Mouse (Mus musculus) megakaryocyte, embryonic 14.5 days (primary cell): ENCODE data around the gene Srgap2.

Source experiments
- FLI1 ChIP-seq: IDR thresholded peaks from 2 replicates; pipeline ENCODE4 v1.6.1; 2012; ENCODE audit warnings: low read length, inconsistent platforms, mixed read lengths
- GATA1 ChIP-seq: IDR thresholded peaks from 3 replicates; pipeline ENCODE4 v1.6.1; 2012; ENCODE audit warnings: mixed read lengths, low read length, inconsistent platforms, borderline replicate concordance

DNA sequence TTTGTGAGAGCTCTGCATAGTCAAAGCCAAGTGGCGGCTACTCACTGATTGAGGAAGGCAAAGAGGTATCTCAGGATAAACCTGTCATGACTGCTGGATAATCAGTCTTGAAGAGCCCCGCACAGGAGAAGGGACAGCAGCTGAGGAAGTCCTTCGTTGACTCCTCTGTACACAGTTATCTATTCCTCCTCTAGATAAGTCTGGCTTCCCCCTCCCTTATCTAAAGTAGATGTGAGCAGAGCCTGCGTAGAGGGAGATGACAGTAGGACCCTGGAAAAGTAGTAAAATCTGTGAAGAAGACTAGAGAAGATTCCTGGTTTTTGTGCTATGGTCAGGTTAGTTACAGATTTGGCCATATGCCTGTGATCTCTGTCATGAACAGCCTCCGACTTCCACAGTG, 209.5 kb downstream of the Srgap2 start:
- TF ChIP-seq GATA1, result no peak
- TF ChIP-seq FLI1, result no peak
